Mouse (Mus musculus): Measurements from ENCODE around the gene Cdca3. TPM values are rescaled to one million over a fixed set of nuclear protein-coding genes. Genes with fewer than 3 reads are reported as not detected.
"Not testable (repeated sequence)": the region's sequence is repeated elsewhere in the genome, so short reads cannot be mapped to it uniquely, and the experiment has no call there.

Cdca3 gene
- 1 to 10 TPM; 1.1 to 1.2 TPM for total RNA-seq (2021)

- peak; percentile 86 to 97 for DNase-seq (ENCODE audit: extremely low spot score in 1 of 2, low spot score in 1 of 2)
Measured at GRCm38 (mm10) chr6:124828868-124829798, at the start of gene Cdca3, which contains the start of gene Usp5. Gene Cdca3 (plus strand): TSS chr6:124829547. Gene Usp5 (minus strand): TSS chr6:124829484.

DNA sequence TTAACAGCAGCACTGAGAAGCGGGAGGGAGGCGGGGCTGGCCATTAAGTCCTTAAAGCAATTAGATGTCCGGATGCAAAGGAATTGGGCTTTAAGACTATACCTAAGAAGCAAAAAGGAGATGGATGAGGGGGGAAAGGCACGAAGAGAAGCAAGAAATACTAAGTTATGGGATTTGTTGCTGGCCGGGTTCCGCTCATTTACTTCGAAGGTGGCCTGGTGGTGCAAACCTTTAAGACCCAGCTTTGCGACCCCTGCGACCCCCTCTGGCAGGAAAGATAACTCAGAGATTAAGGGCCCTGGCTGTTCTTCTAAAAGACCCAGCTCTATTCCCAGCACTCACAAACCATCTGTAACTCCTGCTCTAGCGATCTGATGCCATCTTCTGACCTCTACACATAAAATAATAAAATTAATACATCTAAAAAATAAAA lies 49.3 kb upstream of the Cdca3 start:
- no peak for DNase-seq (ENCODE audit: extremely low spot score in 1 of 2, low spot score in 1 of 2)

DNA sequence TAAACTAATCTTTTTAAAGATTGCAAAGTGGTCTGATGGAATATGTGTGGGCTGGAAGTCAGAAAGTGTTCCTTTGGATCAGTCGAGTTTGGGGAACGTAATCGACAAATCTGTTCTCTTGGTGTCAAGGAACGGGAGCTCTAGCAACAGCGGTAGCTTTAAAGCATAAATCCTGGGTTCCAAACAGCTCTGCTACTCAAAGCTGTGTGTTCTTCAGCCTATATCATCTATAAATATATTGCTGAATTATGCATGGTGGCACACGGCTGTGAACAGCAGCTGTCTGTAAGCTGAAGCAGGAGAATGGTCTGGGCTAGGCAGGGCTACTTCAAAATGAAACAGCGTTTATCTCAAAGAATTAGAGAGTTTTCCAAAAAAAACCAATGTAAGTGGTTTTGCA lies 48.4 kb upstream of the Cdca3 start:
- DNase-seq (ENCODE audit: extremely low spot score in 1 of 2, low spot score in 1 of 2), result no peak

GRCm38 (mm10) chr6:124782436-124782835 lies 46.9 kb upstream of the Cdca3 start:
- DNase-seq (ENCODE audit: extremely low spot score in 1 of 2, low spot score in 1 of 2), result no peak

- no peak for DNase-seq (ENCODE audit: extremely low spot score in 1 of 2, low spot score in 1 of 2)
Measured at GRCm38 (mm10) chr6:124786756-124787420, 42.5 kb upstream of the Cdca3 start.

- no peak for DNase-seq (ENCODE audit: extremely low spot score in 1 of 2, low spot score in 1 of 2)
Measured at GRCm38 (mm10) chr6:124787722-124788121, 41.6 kb upstream of the Cdca3 start.

DNA sequence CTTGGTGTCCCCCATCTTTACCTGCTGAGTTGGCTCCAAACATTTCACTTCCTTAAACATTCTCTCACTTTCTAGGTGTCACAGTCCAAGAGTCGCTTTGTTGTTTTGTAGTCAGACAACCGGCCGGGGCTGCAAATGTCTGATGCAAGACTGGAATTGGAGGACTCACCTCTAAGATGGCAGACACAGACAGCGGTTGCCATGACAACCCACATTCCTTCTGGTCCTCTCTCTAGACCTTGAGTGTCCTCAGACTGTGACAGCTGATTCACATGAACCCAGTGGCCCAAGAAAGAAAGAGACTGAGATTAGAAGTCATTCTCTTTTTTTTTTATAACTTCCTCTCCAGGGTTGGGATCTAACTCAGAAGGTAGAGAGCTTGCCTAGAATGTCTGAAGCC lies 39.8 kb upstream of the Cdca3 start:
- DNase-seq (ENCODE audit: extremely low spot score in 1 of 2, low spot score in 1 of 2), result no peak

- DNase-seq (ENCODE audit: extremely low spot score in 1 of 2, low spot score in 1 of 2), result no peak
Measured at GRCm38 (mm10) chr6:124790121-124790520, 39.2 kb upstream of the Cdca3 start.

- DNase-seq (ENCODE audit: extremely low spot score in 1 of 2, low spot score in 1 of 2), result no peak
Measured at GRCm38 (mm10) chr6:124791911-124792310, 37.4 kb upstream of the Cdca3 start.

GRCm38 (mm10) chr6:124795781-124796180 lies 33.6 kb upstream of the Cdca3 start:
- DNase-seq (ENCODE audit: extremely low spot score in 1 of 2, low spot score in 1 of 2), result no peak

GRCm38 (mm10) chr6:124796200-124796599 lies 33.1 kb upstream of the Cdca3 start:
- no peak for DNase-seq (ENCODE audit: extremely low spot score in 1 of 2, low spot score in 1 of 2)

DNA sequence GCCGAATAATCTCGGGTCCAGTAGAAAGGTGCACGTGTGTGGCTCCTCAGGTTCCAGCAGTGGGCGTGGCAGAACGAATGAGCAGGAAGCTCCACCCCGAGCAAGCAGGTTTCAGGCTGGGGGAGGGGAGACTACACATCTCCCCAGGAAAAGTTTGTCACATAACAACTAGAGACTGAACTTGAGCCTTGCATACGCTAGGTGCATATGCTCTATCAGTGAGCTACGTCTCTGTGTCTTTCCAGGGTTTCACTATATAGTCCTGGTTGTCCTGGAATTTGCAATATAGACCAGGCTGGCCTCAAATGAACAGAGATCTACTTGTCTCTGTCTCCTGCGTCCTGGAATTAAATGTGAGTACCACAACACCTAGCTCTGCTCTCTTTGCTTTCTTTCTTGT lies 26.9 kb upstream of the Cdca3 start:
- not testable (repeated sequence) for DNase-seq (ENCODE audit: extremely low spot score in 1 of 2, low spot score in 1 of 2)

DNA sequence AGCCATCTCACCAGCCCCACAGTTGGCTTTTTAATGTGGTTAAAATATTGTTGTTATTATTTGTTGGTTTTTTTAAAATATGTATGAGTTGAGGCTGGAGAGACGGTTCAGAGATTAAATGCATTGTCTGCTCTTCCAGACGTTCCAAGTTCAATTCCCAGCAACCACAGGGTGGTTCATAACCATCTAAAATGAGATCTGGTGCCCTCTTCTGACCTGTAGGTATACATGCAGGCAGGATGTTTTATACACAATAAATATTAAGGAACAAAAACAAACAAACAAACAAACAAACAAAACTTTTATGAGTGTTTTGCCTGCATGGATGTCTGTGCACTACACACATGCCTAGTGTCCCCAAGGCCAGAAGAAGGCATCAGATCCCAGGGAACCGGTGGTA lies 26.3 kb upstream of the Cdca3 start:
- no peak for DNase-seq (ENCODE audit: extremely low spot score in 1 of 2, low spot score in 1 of 2)

GRCm38 (mm10) chr6:124803691-124804090 lies 25.7 kb upstream of the Cdca3 start:
- not testable (repeated sequence) for DNase-seq (ENCODE audit: extremely low spot score in 1 of 2, low spot score in 1 of 2)

- DNase-seq (ENCODE audit: extremely low spot score in 1 of 2, low spot score in 1 of 2), result no peak
Measured at GRCm38 (mm10) chr6:124804341-124804740, 25.0 kb upstream of the Cdca3 start.

- DNase-seq (ENCODE audit: extremely low spot score in 1 of 2, low spot score in 1 of 2), result peak; percentile 91 to 96
Measured at GRCm38 (mm10) chr6:124805341-124806321, 23.7 kb upstream of the Cdca3 start.

- DNase-seq (ENCODE audit: extremely low spot score in 1 of 2, low spot score in 1 of 2), result no peak
Measured at GRCm38 (mm10) chr6:124806446-124807140, 22.8 kb upstream of the Cdca3 start.

- no peak for DNase-seq (ENCODE audit: extremely low spot score in 1 of 2, low spot score in 1 of 2)
Measured at GRCm38 (mm10) chr6:124807366-124807765, 22.0 kb upstream of the Cdca3 start.

- no peak for DNase-seq (ENCODE audit: extremely low spot score in 1 of 2, low spot score in 1 of 2)
Measured at GRCm38 (mm10) chr6:124807986-124808357, 21.4 kb upstream of the Cdca3 start.
